ENCODE assay signal across 8 mouse cellular contexts in the genomic region with DNA sequence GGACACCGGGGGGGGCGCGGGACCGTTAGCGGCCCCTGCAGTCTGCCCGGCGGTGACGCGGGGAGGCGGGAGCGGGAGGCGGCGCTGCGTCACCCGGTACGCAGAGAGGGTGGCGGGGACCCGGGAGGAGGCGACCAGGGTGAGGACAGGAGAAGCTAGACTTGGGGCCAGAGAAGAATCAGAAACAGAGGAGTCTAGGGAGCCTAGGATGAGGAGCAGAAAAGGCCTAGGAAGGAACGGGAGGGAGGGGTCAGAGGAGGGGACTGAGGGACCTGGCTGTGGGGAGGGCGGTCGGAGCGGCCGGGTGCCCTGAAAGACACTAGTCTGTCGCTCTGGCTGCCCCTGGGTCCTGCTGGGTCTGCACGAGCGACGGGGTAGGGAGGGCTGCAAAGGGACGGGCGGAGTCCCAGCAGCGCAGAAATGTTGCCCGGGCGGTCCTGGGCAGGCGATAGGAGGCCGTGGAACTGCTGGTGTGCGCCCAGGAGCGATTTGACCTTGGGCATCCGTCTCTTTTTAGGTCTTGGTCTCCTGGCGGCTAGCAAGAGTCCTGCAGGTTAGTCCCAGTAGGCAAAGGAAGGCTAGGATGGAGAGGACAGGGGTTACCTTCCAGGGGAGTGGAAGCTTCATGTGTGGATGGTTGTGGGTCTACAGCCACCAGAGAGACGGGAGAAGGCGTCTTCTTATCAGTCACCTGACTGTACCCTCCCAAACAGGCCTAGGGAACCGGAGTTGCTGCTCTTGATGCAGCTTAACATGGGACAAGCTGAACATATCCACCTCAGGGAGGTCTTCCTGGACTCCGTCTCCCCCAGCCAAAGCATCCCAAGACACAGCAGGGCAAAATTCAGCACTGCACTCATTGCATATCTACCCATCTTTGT. TPM values are rescaled to one million over a fixed set of nuclear protein-coding genes. Genes with fewer than 3 reads are reported as not detected.
DNase-seq lines count a peak whose midpoint lies in the region; ATAC-seq lines count a peak whose summit lies in the region.

A gene (minus strand): TSS at position 453 of the 881 bp plus-strand sequence.

- peak within 1 kb of the TSS; percentile 93 for H3K9ac ChIP-seq in hindbrain, embryonic 11.5 days (ENCODE audit: low read depth, low read length)

- H3K4me2 ChIP-seq in hindbrain, embryonic 11.5 days (replicated peaks; ENCODE audit: low read depth, low read length), result peak within 1 kb of the TSS; percentile 87

- peak within 1 kb of the TSS; percentile 87 for H3K4me3 ChIP-seq in hindbrain, embryonic 11.5 days (ENCODE audit: low read depth, low read length)

- 0 out of 2 replicates have a peak, but pooled peaks cover 2% of the 10 kb centered on the region for H3K4me1 ChIP-seq in hindbrain, embryonic 11.5 days (replicated peaks; ENCODE audit: control insufficient read depth, insufficient read depth, low read length)

- peak; percentile 87 for DNase-seq in MN1 (ENCODE audit: low spot score)
- DNase-seq in cerebellum, adult 8-10 months, result peak; percentile 86
- peak; percentile 64 to 77 for DNase-seq in frontal cortex, postnatal 14 days (ENCODE audit: low spot score in 2 of 2)
- peak; percentile 67 for DNase-seq in hindbrain, embryonic 11.5 days (ENCODE audit: low spot score)
- peak; percentile 77 to 82 for DNase-seq in layer of hippocampus, postnatal 14 days (ENCODE audit: low spot score in 2 of 2)
- DNase-seq in lung, postnatal 10 days, result peak; percentile 85
- DNase-seq in retina, embryonic 14.5 days (ENCODE audit: low spot score), result peak; percentile 78
- DNase-seq in thymus, postnatal 4 days, result peak; percentile 87

- 5% methylated on average over 40 of the region's 43 CpGs for WGBS in hindbrain, embryonic 11.5 days

- no peaks in the 10 kb centered on the region for H3K27me3 ChIP-seq in hindbrain, embryonic 11.5 days (ENCODE audit: control insufficient read depth, insufficient read depth, low read length)

- ATAC-seq in hindbrain, embryonic 11.5 days (ENCODE audit: low FRiP score), result peak; percentile 68

- H3K36me3 ChIP-seq in hindbrain, embryonic 11.5 days (ENCODE audit: control insufficient read depth, insufficient read depth, low read length), result no peaks in the 10 kb centered on the region

- no peaks in the 10 kb centered on the region for H3K9me3 ChIP-seq in hindbrain, embryonic 11.5 days (ENCODE audit: control insufficient read depth, low read length)

- peak within 1 kb of the TSS; percentile 85 for H3K27ac ChIP-seq in hindbrain, embryonic 11.5 days (ENCODE audit: low read depth, low read length)

RNA-seq across cellular contexts. Expression of the gene that starts here (rescaled TPM):
- 16.9 and 18.4 TPM in 2 replicates for polyA plus RNA-seq in hindbrain, embryonic 11.5 days (2014; fragmentation: Nextera tagmentation; extraction: Ambion mirVana)
- total RNA-seq in layer of hippocampus, postnatal 14 days (2021), result 10 to 100 TPM; 46.7 to 49.1 TPM

Comparison
In these comparisons a context has a peak if more than half of its experiments do, and no peak if none do; other contexts are left out.
1. Peak in every context shown above with its lines: DNase-seq, ATAC-seq, H3K4me3 ChIP-seq and H3K27ac ChIP-seq.